Mouse (Mus musculus): ENCODE data around the gene Tmem30a. TPM values are rescaled to one million over a fixed set of nuclear protein-coding genes. Genes with fewer than 3 reads are reported as not detected.

Gene Tmem30a
- polyA plus RNA-seq, 1 experiment from 2014 or later: 95.1 TPM

GRCm38 (mm10) chr9:79735608-79736007 is 57.7 kb downstream of the Tmem30a start:
- no peak for ATAC-seq (ENCODE audit: low FRiP score)
- 88% methylated on average over 6 of the region's 6 CpGs for whole genome bisulfite sequencing
- DNase-seq (ENCODE audit: low spot score): no peak

GRCm38 (mm10) chr9:79730301-79730700 is 63.0 kb downstream of the Tmem30a start:
- no peaks in the 10 kb centered on the region for H3K27me3 ChIP-seq (ENCODE audit: control insufficient read depth, insufficient read depth, low read length)
- H3K9me3 ChIP-seq (ENCODE audit: control insufficient read depth, low read length): no peaks in the 10 kb centered on the region
- no peak overlapping the region for H3K4me2 ChIP-seq (replicated peaks; ENCODE audit: low read depth, low read length)
- DNase-seq (ENCODE audit: low spot score) (no peak), ATAC-seq (ENCODE audit: low FRiP score) (no peak)
- no peaks in the 10 kb centered on the region for H3K36me3 ChIP-seq (ENCODE audit: control insufficient read depth, insufficient read depth, low read length)
- H3K4me1 ChIP-seq (replicated peaks; ENCODE audit: control insufficient read depth, insufficient read depth, low read length): no peaks in the 10 kb centered on the region
- no peak overlapping the region for H3K4me3 ChIP-seq (ENCODE audit: low read depth, low read length)
- H3K27ac ChIP-seq (ENCODE audit: low read depth, low read length): no peak overlapping the region
- WGBS: 89% methylated on average over 5 of the region's 5 CpGs
- H3K9ac ChIP-seq (ENCODE audit: low read depth, low read length): no peak overlapping the region

More at GRCm38 (mm10) chr9:79735608-79736007, 57.7 kb downstream of the Tmem30a start:
- Histone ChIP-seq H3K9ac (ENCODE audit: low read depth, low read length) (no peak overlapping the region), H3K4me1 (replicated peaks; ENCODE audit: control insufficient read depth, insufficient read depth, low read length) (no peaks in the 10 kb centered on the region), H3K4me3 (ENCODE audit: low read depth, low read length) (no peak overlapping the region), H3K27ac (ENCODE audit: low read depth, low read length) (no peak overlapping the region), H3K9me3 (ENCODE audit: control insufficient read depth, low read length) (no peaks in the 10 kb centered on the region), H3K4me2 (replicated peaks; ENCODE audit: low read depth, low read length) (no peak overlapping the region), H3K36me3 (ENCODE audit: control insufficient read depth, insufficient read depth, low read length) (no peaks in the 10 kb centered on the region), H3K27me3 (ENCODE audit: control insufficient read depth, insufficient read depth, low read length) (no peaks in the 10 kb centered on the region)

GRCm38 (mm10) chr9:79723090-79723489 is 70.2 kb downstream of the Tmem30a start:
- no peaks in the 10 kb centered on the region for H3K9me3 ChIP-seq (ENCODE audit: control insufficient read depth, low read length)
- no peaks in the 10 kb centered on the region for H3K36me3 ChIP-seq (ENCODE audit: control insufficient read depth, insufficient read depth, low read length)
- H3K27me3 ChIP-seq (ENCODE audit: control insufficient read depth, insufficient read depth, low read length): peaks cover 27% of the 10 kb centered on the region
- DNase-seq (ENCODE audit: low spot score): peak; percentile 70
- H3K27ac ChIP-seq (ENCODE audit: low read depth, low read length): no peak overlapping the region
- no peak overlapping the region for H3K9ac ChIP-seq (ENCODE audit: low read depth, low read length)
- H3K4me3 ChIP-seq (ENCODE audit: low read depth, low read length): no peak overlapping the region
- H3K4me1 ChIP-seq (replicated peaks; ENCODE audit: control insufficient read depth, insufficient read depth, low read length): peaks cover 2% of the 10 kb centered on the region; the same call in 1 of the 2 replicates
- WGBS: 34% methylated on average over 5 of the region's 5 CpGs
- H3K4me2 ChIP-seq (replicated peaks; ENCODE audit: low read depth, low read length): no peak overlapping the region
- ATAC-seq (ENCODE audit: low FRiP score): no peak

GRCm38 (mm10) chr9:79721056-79721455 is 72.3 kb downstream of the Tmem30a start:
- WGBS: 10% methylated on average over 9 of the region's 9 CpGs
- H3K9ac ChIP-seq (ENCODE audit: low read depth, low read length): no peak overlapping the region
- peak; percentile 82 for DNase-seq (ENCODE audit: low spot score)
- H3K4me2 ChIP-seq (replicated peaks; ENCODE audit: low read depth, low read length): no peak overlapping the region
- peaks cover 2% of the 10 kb centered on the region; the same call in 1 of the 2 replicates for H3K4me1 ChIP-seq (replicated peaks; ENCODE audit: control insufficient read depth, insufficient read depth, low read length)
- no peak for ATAC-seq (ENCODE audit: low FRiP score)
- H3K27ac ChIP-seq (ENCODE audit: low read depth, low read length): no peak overlapping the region
- peaks cover 36% of the 10 kb centered on the region for H3K27me3 ChIP-seq (ENCODE audit: control insufficient read depth, insufficient read depth, low read length)
- H3K36me3 ChIP-seq (ENCODE audit: control insufficient read depth, insufficient read depth, low read length): no peaks in the 10 kb centered on the region
- H3K4me3 ChIP-seq (ENCODE audit: low read depth, low read length): no peak overlapping the region
- no peaks in the 10 kb centered on the region for H3K9me3 ChIP-seq (ENCODE audit: control insufficient read depth, low read length)

GRCm38 (mm10) chr9:79720143-79720542 is 73.2 kb downstream of the Tmem30a start:
- ATAC-seq (ENCODE audit: low FRiP score) (no peak), DNase-seq (ENCODE audit: low spot score) (no peak)
- peak overlapping the region; percentile 55; the same call in 1 of the 2 replicates for H3K4me3 ChIP-seq (ENCODE audit: low read depth, low read length)
- H3K27ac ChIP-seq (ENCODE audit: low read depth, low read length): no peak overlapping the region
- H3K27me3 ChIP-seq (ENCODE audit: control insufficient read depth, insufficient read depth, low read length): peaks cover 36% of the 10 kb centered on the region
- H3K9ac ChIP-seq (ENCODE audit: low read depth, low read length): no peak overlapping the region
- H3K4me1 ChIP-seq (replicated peaks; ENCODE audit: control insufficient read depth, insufficient read depth, low read length): peaks cover 2% of the 10 kb centered on the region; the same call in 1 of the 2 replicates
- no peaks in the 10 kb centered on the region for H3K9me3 ChIP-seq (ENCODE audit: control insufficient read depth, low read length)
- H3K4me2 ChIP-seq (replicated peaks; ENCODE audit: low read depth, low read length): no peak overlapping the region; the same call in 1 of the 2 replicates
- 31% methylated on average over 9 of the region's 9 CpGs for WGBS
- H3K36me3 ChIP-seq (ENCODE audit: control insufficient read depth, insufficient read depth, low read length): no peaks in the 10 kb centered on the region

GRCm38 (mm10) chr9:79719451-79719850 is 73.9 kb downstream of the Tmem30a start:
- no peaks in the 10 kb centered on the region for H3K9me3 ChIP-seq (ENCODE audit: control insufficient read depth, low read length)
- no peaks in the 10 kb centered on the region for H3K36me3 ChIP-seq (ENCODE audit: control insufficient read depth, insufficient read depth, low read length)
- peaks cover 2% of the 10 kb centered on the region; the same call in 1 of the 2 replicates for H3K4me1 ChIP-seq (replicated peaks; ENCODE audit: control insufficient read depth, insufficient read depth, low read length)
- ATAC-seq (ENCODE audit: low FRiP score) (no peak), DNase-seq (ENCODE audit: low spot score) (peak; percentile 59)
- no peak overlapping the region for H3K27ac ChIP-seq (ENCODE audit: low read depth, low read length)
- whole genome bisulfite sequencing: 1% methylated on average over 28 of the region's 28 CpGs
- no peak overlapping the region for H3K9ac ChIP-seq (ENCODE audit: low read depth, low read length)
- peak overlapping the region; percentile 55 for H3K4me3 ChIP-seq (ENCODE audit: low read depth, low read length)
- H3K4me2 ChIP-seq (replicated peaks; ENCODE audit: low read depth, low read length): peak overlapping the region; percentile 87
- peaks cover 36% of the 10 kb centered on the region for H3K27me3 ChIP-seq (ENCODE audit: control insufficient read depth, insufficient read depth, low read length)

Other genes with a start within 250 kb of the Tmem30a start
- 18.9 and 32.2 TPM in 2 replicates for gene Col12a1, start 74.7 kb downstream of the Tmem30a start, polyA plus RNA-seq (2014; fragmentation: Nextera tagmentation; extraction: Ambion mirVana)
- 633 and 662 TPM in 2 replicates for gene Cox7a2, start 33.6 kb downstream of the Tmem30a start, polyA plus RNA-seq (2014; fragmentation: Nextera tagmentation; extraction: Ambion mirVana)
- gene Filip1, start 219.3 kb upstream of the Tmem30a start, polyA plus RNA-seq (2014; fragmentation: Nextera tagmentation; extraction: Ambion mirVana): 5.6 and 7.2 TPM in 2 replicates